Mouse (Mus musculus): Measurements from ENCODE around the gene Kif16b.

- TF ChIP-seq CTCF (IDR thresholded peaks at IDR 0.05; ENCODE audit: low read depth, low read length): no peak
- TF ChIP-seq POLR2A (IDR thresholded peaks at IDR 0.05; ENCODE audit: extremely low read depth, insufficient read depth, low read length): no peak
Measured at GRCm38 (mm10) chr2:142838118-142838517, 63.2 kb downstream of the Kif16b start.

Data from liver, adult 2 months (tissue).